ENCODE assay signal across 15 mouse cellular contexts in the genomic region with DNA sequence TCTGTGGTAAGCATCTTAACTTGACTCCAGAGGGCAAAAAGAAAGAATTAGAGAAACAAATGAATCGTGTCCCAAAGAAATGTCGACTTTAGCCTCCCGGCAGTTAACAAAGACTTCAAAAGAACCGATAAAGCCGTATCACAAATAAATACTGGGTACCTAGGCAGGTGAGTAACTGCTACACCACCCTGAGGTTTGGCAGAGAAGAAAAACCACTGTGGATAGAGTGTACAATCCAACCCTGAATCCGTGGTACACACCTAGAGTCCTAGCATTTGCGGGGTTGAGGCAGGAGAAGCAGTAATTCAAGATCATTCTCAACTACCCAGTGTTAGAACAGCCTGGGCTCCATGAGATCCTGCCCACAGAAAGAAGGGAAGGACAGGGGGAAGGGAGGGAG. TPM values are rescaled to one million over a fixed set of nuclear protein-coding genes. Genes with fewer than 3 reads are reported as not detected.
DNase-seq lines count a peak whose midpoint lies in the region; ATAC-seq and TF ChIP-seq lines count a peak whose summit lies in the region.
"Had no signal": no experiment of that assay in that cellular context is flagged by ENCODE, and none has a peak within 500 bp of the region (broad histone marks: within the 10 kb centered on the region; RNA-seq: fewer than 3 reads in every experiment).

No protein-coding gene starts in this region.

- 82% methylated on average over 7 of the region's 7 CpGs for WGBS in heart, embryonic 16.5 days
- WGBS in lung, postnatal 0 days: 56% methylated on average over 7 of the region's 7 CpGs
- WGBS in liver, embryonic 12.5 days (ENCODE audit: insufficient replicate concordance): 66% methylated on average over 7 of the region's 7 CpGs
- WGBS in stomach, embryonic 16.5 days: 61% methylated on average over 7 of the region's 7 CpGs

- H3K27ac ChIP-seq in heart, embryonic 16.5 days (ENCODE audit: low read length): no peak overlapping the region; the same call in 1 of the 2 replicates
- H3K27ac ChIP-seq in lung, postnatal 0 days (ENCODE audit: low read length): peak overlapping the region; percentile 62
- no peak overlapping the region for H3K27ac ChIP-seq in liver, embryonic 12.5 days
- H3K27ac ChIP-seq in stomach, embryonic 16.5 days (ENCODE audit: low read length): peak overlapping the region; percentile 78
- no peak overlapping the region for H3K27ac ChIP-seq in left cerebral cortex, adult 2 months
- H3K27ac ChIP-seq: hindbrain, embryonic 14.5 days; limb, embryonic 15.5 days had no signal

- peaks cover 6% of the 10 kb centered on the region for H3K9me3 ChIP-seq in heart, embryonic 16.5 days (replicated peaks; ENCODE audit: control insufficient read depth, low read length)
- H3K9me3 ChIP-seq in lung, postnatal 0 days (ENCODE audit: low read length): no peaks in the 10 kb centered on the region
- H3K9me3 ChIP-seq in liver, embryonic 12.5 days (replicated peaks): 0 out of 2 replicates have a peak, but pooled peaks cover 5% of the 10 kb centered on the region
- peaks cover 5% of the 10 kb centered on the region; the same call in 1 of the 2 replicates for H3K9me3 ChIP-seq in stomach, embryonic 16.5 days (replicated peaks; ENCODE audit: control insufficient read depth, low read length)
- H3K9me3 ChIP-seq: limb, embryonic 15.5 days had no signal

- no peak for TF ChIP-seq EP300 in lung, postnatal 0 days (IDR thresholded peaks at IDR 0.05)

- DNase-seq in heart, adult 18-20 months: no peak
- no peak for DNase-seq in lung, postnatal 0 days (ENCODE audit: low spot score)
- no peak for DNase-seq in lung, postnatal 36 days
- DNase-seq in left cerebral cortex, adult 2 months (ENCODE audit: extremely low spot score in 1 of 2, low spot score in 2 of 2): no peak
- no peak for DNase-seq in adrenal gland, postnatal 10 days
- DNase-seq: cerebellum, adult 9-10 months; gastrocnemius, postnatal 36 days; kidney, postnatal 4 days; thymus, postnatal 36 days had no signal

- peak overlapping the region; percentile 74 for H3K4me2 ChIP-seq in heart, embryonic 16.5 days (ENCODE audit: low read depth, low read length)
- peak overlapping the region; percentile 89 for H3K4me2 ChIP-seq in lung, postnatal 0 days (replicated peaks; ENCODE audit: low read depth, low read length)
- H3K4me2 ChIP-seq in liver, embryonic 12.5 days: peak overlapping the region; percentile 92
- H3K4me2 ChIP-seq in stomach, embryonic 16.5 days (ENCODE audit: low read depth, low read length): peak overlapping the region; percentile 70

- ATAC-seq in heart, embryonic 16.5 days (replicated peaks; ENCODE audit: extremely low read depth, insufficient read depth, low FRiP score): no peak
- no peak for ATAC-seq in lung, postnatal 0 days
- ATAC-seq in liver, embryonic 12.5 days: no peak
- ATAC-seq in stomach, embryonic 16.5 days (ENCODE audit: insufficient read depth, low FRiP score): no peak
- ATAC-seq: midbrain, embryonic 16.5 days had no signal

- H3K4me1 ChIP-seq in heart, embryonic 16.5 days (ENCODE audit: control insufficient read depth, insufficient read depth, low read length): peaks cover 13% of the 10 kb centered on the region
- H3K4me1 ChIP-seq in lung, postnatal 0 days (ENCODE audit: insufficient read depth, low read depth, low read length): no peaks in the 10 kb centered on the region
- peaks cover 40% of the 10 kb centered on the region for H3K4me1 ChIP-seq in liver, embryonic 12.5 days
- peaks cover 20% of the 10 kb centered on the region for H3K4me1 ChIP-seq in stomach, embryonic 16.5 days (ENCODE audit: control insufficient read depth, insufficient read depth, low read length)

- no peaks in the 10 kb centered on the region for H3K36me3 ChIP-seq in heart, embryonic 16.5 days (ENCODE audit: control insufficient read depth, insufficient read depth)
- H3K36me3 ChIP-seq in lung, postnatal 0 days (ENCODE audit: insufficient read depth, low read length): no peaks in the 10 kb centered on the region
- H3K36me3 ChIP-seq in liver, embryonic 12.5 days: no peaks in the 10 kb centered on the region; the same call in 1 of the 2 replicates
- peaks cover 6% of the 10 kb centered on the region; the same call in 1 of the 2 replicates for H3K36me3 ChIP-seq in stomach, embryonic 16.5 days (ENCODE audit: control insufficient read depth, insufficient read depth, low read length)
- H3K36me3 ChIP-seq: limb, embryonic 15.5 days had no signal

- no peak overlapping the region for H3K9ac ChIP-seq in heart, embryonic 16.5 days (ENCODE audit: low read length)
- no peak overlapping the region for H3K9ac ChIP-seq in lung, postnatal 0 days (replicated peaks; ENCODE audit: low read depth)
- no peak overlapping the region for H3K9ac ChIP-seq in liver, embryonic 12.5 days
- H3K9ac ChIP-seq in stomach, embryonic 16.5 days (ENCODE audit: low read length): no peak overlapping the region
- H3K9ac ChIP-seq: hindbrain, embryonic 14.5 days; limb, embryonic 15.5 days had no signal

- TF ChIP-seq CTCF in lung, postnatal 0 days (IDR thresholded peaks at IDR 0.05): no peak
- no peak for TF ChIP-seq CTCF in left cerebral cortex, adult 2 months (IDR thresholded peaks at IDR 0.05)

- H3K4me3 ChIP-seq in heart, embryonic 16.5 days (ENCODE audit: low read length): no peak overlapping the region
- H3K4me3 ChIP-seq in lung, postnatal 0 days (ENCODE audit: low read depth, low read length): peak overlapping the region; percentile 10
- H3K4me3 ChIP-seq in liver, embryonic 12.5 days: no peak overlapping the region
- no peak overlapping the region for H3K4me3 ChIP-seq in stomach, embryonic 16.5 days (replicated peaks; ENCODE audit: low read length)
- H3K4me3 ChIP-seq in left cerebral cortex, adult 2 months: no peak overlapping the region

- no peaks in the 10 kb centered on the region for H3K27me3 ChIP-seq in heart, embryonic 16.5 days (ENCODE audit: control insufficient read depth, insufficient read depth, low read length)
- no peaks in the 10 kb centered on the region for H3K27me3 ChIP-seq in lung, postnatal 0 days (replicated peaks; ENCODE audit: insufficient read depth, low read length)
- H3K27me3 ChIP-seq in liver, embryonic 12.5 days (replicated peaks): peaks cover 19% of the 10 kb centered on the region
- H3K27me3 ChIP-seq in stomach, embryonic 16.5 days (ENCODE audit: control insufficient read depth, insufficient read depth, low read length): no peaks in the 10 kb centered on the region
- H3K27me3 ChIP-seq: limb, embryonic 15.5 days had no signal

- intact Hi-C loops in left cerebral cortex, adult 2 months (cut with DNase I): loop anchor here (2.0 kb wide), 1 partner anchor 87 kb away; the partner anchor contains the start of gene Abl2

RNA-seq across cellular contexts. Expression of gene Soat1, which starts 2.2 kb away (rescaled TPM):
- 25.0 and 27.5 TPM in 2 replicates for polyA plus RNA-seq in heart, embryonic 16.5 days (2015; fragmentation: Nextera tagmentation; extraction: Ambion mirVana)
- total RNA-seq in heart, adult 18-20 months (2021): 10 to 100 TPM in 1 of 2 experiments, 1 to 10 TPM in 1; 8.2 to 11.9 TPM
- 110 and 140 TPM in 2 replicates for polyA plus RNA-seq in lung, postnatal 0 days (2015; fragmentation: Nextera tagmentation; extraction: Ambion mirVana)
- polyA plus RNA-seq in liver, embryonic 12.5 days (2016; fragmentation: Nextera tagmentation; extraction: Ambion mirVana): 19.5 and 24.3 TPM in 2 replicates
- 44.7 and 46.8 TPM in 2 replicates for polyA plus RNA-seq in stomach, embryonic 16.5 days (2015; fragmentation: Nextera tagmentation; extraction: Ambion mirVana)
- total RNA-seq in left cerebral cortex, adult 2 months (2021): 10 to 100 TPM; 40.8 to 48.5 TPM
- total RNA-seq in adrenal gland, postnatal 10 days (2021): 100 to 1,000 TPM; 353 to 427 TPM

RNA-seq across cellular contexts. Expression of gene Axdnd1, which starts 51.0 kb away (rescaled TPM):
- polyA plus RNA-seq in heart, embryonic 16.5 days (2015; fragmentation: Nextera tagmentation; extraction: Ambion mirVana): 0.12 and 0.32 TPM in 2 replicates
- not detected for total RNA-seq in heart, adult 18-20 months (2021)
- 0.29 and 0.84 TPM in 2 replicates for polyA plus RNA-seq in lung, postnatal 0 days (2015; fragmentation: Nextera tagmentation; extraction: Ambion mirVana)
- polyA plus RNA-seq in liver, embryonic 12.5 days (2016; fragmentation: Nextera tagmentation; extraction: Ambion mirVana): 0.23 TPM in 1 of 2 replicates, not detected in the other
- 0.22 and 0.29 TPM in 2 replicates for polyA plus RNA-seq in stomach, embryonic 16.5 days (2015; fragmentation: Nextera tagmentation; extraction: Ambion mirVana)
- total RNA-seq in left cerebral cortex, adult 2 months (2021): 1 to 10 TPM in 1 of 2 experiments, under 1 TPM in 1; 0.36 to 1.1 TPM
- 1 to 10 TPM in 1 of 2 experiments, under 1 TPM in 1; 0.78 to 1.1 TPM for total RNA-seq in adrenal gland, postnatal 10 days (2021)

RNA-seq across cellular contexts. Expression of gene Gm10031, which starts 51.9 kb away (rescaled TPM):
- polyA plus RNA-seq in heart, embryonic 16.5 days (2015; fragmentation: Nextera tagmentation; extraction: Ambion mirVana): 0.25 and 1.1 TPM in 2 replicates
- 10 to 100 TPM; 47.2 to 51.9 TPM for total RNA-seq in heart, adult 18-20 months (2021)
- polyA plus RNA-seq in lung, postnatal 0 days (2015; fragmentation: Nextera tagmentation; extraction: Ambion mirVana): 0.26 and 0.40 TPM in 2 replicates
- polyA plus RNA-seq in liver, embryonic 12.5 days (2016; fragmentation: Nextera tagmentation; extraction: Ambion mirVana): 0.18 and 0.29 TPM in 2 replicates
- polyA plus RNA-seq in stomach, embryonic 16.5 days (2015; fragmentation: Nextera tagmentation; extraction: Ambion mirVana): 0.09 and 1.00 TPM in 2 replicates
- 10 to 100 TPM; 43.3 to 44.5 TPM for total RNA-seq in left cerebral cortex, adult 2 months (2021)
- 10 to 100 TPM; 34.8 to 39.6 TPM for total RNA-seq in adrenal gland, postnatal 10 days (2021)

Comparison
In these comparisons a context has a peak if more than half of its experiments do, and no peak if none do; other contexts are left out.
1. H3K27ac ChIP-seq: peak in lung, postnatal 0 days (single experiment) and stomach, embryonic 16.5 days (single experiment); none in heart, embryonic 16.5 days (single experiment), liver, embryonic 12.5 days (single experiment) and left cerebral cortex, adult 2 months (single experiment).
2. Peak in every context shown above with its lines, with median percentiles within 50 percentile points of each other: H3K4me2 ChIP-seq.